Mouse (Mus musculus) gastrocnemius, adult 18-20 months (tissue): Measurements from ENCODE around the gene Tpgs1. TPM values are rescaled to one million over a fixed set of nuclear protein-coding genes. Genes with fewer than 3 reads are reported as not detected.
A peak's percentile ranks its signal among the peaks of the same experiment; 100 is the strongest.
"Not testable (repeated sequence)": the region's sequence is repeated elsewhere in the genome, so short reads cannot be mapped to it uniquely, and the experiment has no call there.

Experiments
- DNase-seq: peaks from one replicate; pipeline ENCODE4 v3.0.0; 2021; ENCODE audit warnings: low spot score
- total RNA-seq, 2 experiments: library from RNA; stranded (reverse); gene quantifications; 2 replicates each; pipeline ENCODE4 v1.2.3; 2021

Tpgs1 gene
- total RNA-seq, 2 experiments from 2014 or later = 19.1 to 19.7 TPM

DNA sequence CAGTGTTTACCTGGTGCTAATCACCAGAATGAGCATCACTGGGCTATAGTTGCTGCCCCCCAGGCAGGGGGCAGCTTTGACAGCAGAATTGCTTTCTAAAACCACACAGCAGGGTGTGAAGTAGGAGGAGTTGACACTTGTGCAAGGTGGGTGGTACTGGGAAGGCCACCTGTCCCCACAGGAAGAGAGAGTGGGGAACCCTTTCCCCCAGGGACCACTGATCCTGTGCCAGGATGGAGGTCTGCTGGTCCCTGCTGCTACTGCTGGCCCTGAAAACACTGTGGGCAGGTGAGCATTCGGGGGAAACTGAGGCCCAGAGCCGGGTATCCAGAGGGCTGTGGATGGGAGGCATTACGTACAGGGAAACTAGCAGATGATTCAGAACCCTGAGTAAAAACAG, 20.0 kb downstream of the Tpgs1 start:
- DNase-seq = no peak

DNA sequence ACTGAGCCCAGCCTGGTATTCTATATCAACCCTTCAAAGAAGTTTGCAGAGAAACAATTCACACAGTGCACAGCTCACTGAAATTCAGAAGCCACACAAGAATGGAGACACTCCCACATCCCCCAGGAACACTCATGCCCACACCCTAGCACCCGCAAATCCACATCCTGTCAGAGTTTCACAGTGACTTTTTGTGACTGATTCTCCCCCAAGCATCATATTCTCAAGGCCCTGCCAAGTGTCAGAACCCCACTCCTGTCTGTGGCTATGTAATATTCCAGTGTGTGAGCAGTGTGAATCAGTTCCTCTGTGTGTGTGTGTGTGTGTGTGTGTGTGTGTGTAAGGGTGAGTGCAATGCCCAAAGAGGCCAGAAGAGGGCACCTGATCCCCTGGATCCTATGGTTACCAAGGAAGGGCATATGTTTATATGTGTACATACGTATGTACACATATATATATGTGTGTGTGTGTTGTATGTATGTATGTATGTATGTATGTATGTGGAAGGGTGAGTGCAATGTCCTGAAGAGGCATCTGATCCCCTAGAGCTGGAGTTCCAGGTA, 22.9 kb downstream of the Tpgs1 start:
- DNase-seq = no peak

DNA sequence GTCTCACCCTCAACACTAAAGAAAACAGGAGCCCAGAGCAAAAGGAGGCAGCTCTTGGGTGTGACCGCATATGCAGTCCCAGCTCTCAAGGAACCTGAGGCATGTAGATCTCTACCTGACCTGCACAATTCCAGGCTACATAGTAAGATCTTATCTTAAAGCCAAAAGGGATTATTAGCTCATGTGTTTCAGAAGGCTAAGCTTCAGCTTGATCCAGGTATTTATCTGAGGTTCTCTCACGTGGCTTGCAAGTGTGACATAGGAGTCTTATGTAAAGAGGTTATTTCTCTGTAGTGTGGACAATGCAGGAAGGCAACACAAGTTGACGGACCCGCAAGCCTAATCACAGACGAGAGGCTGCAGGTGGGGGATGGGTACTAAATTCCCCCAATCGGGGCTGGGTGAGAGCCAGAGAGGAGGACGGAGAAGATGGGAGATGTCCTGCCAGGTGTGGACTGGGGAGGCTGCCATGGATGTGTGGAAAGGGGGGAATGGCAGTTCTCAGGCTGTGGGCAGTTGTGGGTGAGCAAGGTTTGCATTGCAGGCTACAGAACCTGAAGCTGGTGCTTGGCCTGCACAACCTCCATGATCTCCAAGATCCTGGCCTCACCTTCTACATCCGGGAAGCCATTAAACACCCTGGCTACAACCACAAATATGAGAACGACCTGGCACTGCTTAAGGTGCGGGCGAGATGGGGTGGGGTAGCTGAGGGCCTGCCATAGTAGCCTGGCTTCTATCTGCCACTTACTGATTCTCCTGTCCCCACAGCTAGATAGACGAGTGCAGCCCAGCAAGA, 24.6 kb downstream of the Tpgs1 start:
- no peak for DNase-seq

DNA sequence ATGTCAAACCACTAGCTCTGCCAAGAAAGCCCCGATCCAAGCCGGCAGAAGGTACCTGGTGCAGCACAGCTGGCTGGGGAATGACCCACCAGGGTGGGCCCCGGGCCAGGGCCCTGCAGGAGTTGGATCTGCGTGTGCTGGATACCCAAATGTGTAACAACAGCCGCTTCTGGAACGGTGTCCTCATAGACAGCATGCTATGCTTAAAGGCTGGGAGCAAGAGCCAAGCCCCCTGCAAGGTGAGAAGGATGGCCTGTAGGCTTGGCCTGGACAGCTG, 25.1 kb downstream of the Tpgs1 start:
- DNase-seq = no peak

DNA sequence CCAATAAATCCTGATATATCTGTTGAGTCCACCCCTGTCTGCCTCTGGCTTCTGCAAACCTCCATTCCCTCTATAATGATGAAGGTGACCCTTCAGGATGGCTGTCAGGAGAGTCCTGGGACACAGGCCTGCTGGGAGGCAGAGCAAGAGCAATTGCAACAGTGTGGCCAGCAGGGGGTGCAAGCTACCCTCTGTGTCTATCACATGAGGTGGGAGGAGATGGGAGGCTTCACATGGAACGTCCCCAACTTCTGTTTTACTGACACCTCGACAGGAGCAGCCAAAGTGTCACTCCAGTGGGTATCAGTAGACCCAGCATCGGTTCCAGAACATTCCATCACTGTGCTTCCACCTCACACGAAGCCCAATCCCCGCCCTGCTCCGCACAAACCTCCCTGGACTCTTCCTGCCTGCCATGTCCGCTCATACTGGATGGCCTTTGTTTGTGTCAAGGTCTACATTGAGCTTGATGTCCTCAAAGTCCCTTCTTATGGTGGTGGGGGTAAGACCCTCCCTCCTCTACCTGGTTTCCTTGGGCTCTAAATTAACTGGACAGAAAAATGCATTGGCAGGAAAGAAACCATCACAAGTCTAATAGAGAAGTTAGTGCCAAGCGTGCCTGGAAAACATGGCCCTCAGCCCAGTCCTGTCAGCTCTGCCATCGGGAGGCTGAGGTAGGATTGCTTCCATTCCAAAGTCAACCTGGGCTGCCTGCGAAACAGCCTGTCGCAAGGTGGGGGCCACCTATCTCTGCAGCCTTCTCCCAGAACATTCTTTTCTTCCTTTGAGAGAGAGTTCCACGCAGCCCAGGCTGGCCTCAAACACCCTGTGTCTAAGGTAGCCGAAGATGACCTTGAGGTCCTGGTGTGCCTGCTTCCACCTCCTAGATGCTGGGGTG, 26.3 kb downstream of the Tpgs1 start:
- peak; percentile 83 for DNase-seq

DNA sequence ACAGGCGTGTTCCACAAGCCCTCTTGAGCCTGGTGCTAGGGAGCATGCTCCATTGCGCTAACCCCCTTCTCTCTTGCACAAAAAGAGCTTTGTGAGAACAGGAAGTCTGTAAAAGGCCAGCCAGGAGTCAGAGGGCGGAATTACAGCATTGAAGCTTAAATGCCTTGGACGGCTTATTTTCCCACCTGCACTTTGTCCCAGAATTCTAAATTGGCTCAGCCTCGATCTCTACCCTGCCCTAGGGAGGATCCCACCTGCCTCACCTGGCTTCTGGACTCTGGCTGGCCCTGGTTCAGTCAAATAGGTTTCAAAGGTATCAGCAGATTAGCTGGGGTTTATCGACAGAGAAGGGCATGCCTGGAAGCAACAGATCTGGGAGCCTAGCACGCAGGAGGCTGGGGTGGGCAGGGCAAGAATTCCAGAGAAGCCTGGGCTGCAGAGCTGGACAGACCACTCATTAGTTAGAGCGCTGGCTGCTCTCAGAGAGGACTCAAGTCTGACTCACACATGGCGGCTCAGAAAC, 27.0 kb downstream of the Tpgs1 start:
- no peak for DNase-seq

DNA sequence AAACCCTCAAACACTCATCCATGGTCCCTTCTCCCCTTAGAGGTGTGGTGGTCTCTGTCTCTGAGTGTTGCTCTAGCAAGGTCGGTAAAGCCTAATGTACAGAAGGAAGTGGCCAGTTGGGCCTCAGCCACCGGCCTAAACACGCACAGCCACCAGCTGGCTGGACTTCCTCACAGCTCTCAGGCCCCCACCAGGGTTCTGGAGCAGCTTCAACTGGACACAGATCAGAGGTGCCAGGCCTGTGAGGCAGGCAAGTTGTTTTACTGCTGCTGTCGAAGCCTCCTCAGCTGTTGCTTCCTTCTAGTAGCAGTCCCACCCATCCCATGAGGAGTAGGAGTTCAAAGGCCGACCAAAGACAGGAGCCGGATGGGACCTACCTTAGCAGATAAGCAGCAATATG, 28.7 kb downstream of the Tpgs1 start:
- no peak for DNase-seq

DNA sequence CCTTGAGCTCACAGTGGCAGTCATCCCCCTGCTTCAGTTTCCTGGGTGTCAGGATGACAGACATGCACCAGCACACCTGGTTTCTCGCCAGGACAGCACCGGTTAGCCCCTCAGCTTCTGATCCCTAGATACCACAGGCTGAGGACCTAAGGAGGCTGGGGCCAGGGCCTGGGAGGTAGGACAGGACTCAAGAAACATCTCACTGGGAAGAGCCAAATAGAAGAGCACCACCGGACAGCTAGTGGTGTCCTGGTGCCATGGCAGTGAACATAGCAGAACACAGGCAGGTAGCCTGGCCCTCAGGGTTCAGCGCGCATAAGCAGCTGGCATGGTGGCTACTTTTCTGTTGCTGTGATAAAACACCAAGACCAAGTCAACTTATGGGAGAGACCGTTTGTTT, 29.3 kb downstream of the Tpgs1 start:
- DNase-seq = no peak

DNA sequence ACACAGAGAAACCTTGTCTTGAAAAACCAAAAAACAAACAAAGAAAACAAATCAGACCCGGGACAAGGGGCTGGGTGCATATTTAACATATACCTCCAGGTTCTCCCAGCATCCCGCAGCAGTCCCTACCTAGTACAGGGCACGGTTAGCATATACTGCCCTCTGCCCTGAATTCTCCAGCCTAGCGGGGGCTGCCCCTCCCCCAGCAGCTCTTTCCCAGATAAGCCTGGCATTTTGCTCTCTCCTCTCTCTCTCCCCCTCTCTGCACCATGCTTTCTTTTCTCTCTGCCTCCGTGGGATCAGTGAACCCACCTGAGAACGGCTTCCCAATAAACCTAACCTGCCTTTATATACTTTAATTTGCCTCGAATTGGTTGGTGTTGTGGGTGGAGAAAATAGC, 31.5 kb downstream of the Tpgs1 start:
- no peak for DNase-seq

DNA sequence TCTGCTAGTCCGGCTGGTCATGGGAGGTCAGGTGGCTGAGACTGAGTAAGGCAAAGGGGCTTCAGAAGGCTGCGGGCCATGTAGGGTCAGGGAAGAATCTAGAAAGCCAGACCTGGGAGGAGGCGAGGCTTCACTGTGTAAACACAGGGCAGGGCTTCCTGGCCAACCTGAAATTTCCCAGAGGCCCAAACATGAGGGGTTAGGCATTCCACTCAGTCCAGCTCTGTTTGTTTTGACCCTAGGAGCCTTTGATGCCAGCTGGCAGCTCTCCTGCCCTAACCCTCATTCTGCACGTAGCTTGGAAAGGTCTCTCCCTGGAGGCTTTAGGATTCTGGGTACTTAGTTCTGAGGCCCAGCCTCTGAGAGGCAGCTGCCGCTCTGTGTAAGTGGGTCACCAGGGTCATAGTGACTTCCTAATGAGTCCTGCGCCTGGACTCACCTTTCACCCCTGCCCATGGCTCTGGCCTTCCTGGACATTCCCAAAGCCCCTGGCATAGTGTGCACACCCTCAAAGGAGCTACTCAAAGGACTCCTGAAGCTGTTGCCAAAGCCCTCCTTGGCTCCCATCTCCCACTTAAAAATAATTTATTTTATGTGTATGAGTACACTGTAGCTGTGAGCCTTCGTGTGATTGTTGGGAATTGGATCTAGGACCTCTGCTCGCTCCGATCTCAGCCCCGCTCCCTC, 32.4 kb downstream of the Tpgs1 start:
- no peak for DNase-seq

DNA sequence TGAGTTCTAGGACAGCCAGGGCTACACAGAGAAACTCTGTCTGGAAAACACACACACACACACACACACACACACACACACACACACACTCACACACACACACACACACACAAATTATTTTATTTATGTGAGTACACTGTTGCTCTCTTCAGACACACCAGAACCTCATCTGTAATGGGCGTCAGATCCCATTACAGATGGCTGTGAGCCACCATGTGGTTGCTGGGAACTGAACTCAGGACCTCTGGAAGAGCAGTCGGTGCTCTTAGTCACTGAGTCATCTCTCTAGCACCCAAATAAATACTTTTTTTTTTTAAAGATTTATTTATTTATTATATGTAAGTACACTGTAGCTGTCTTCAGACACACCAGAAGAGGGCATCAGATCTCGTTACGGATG, 33.8 kb downstream of the Tpgs1 start:
- not testable (repeated sequence) for DNase-seq

DNA sequence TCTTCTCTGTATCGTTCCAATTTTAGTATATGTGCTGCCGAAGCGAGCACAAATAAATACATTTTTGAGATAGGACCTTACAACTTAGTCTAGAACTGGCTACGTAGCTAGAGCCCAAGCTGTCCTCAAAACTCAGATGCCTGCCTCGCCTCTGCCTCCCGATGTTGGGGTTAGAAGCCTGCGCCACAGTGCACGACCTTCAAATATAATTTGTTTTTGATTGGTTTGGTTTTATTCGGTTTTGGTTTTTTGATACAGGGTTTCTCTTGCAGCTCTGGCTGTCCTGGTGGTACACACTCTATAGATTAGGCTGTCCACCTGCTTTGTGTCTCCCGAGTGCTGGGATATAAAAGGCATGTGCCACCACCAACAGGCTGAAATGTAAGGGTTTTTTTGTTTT, 34.4 kb downstream of the Tpgs1 start:
- no peak for DNase-seq

DNA sequence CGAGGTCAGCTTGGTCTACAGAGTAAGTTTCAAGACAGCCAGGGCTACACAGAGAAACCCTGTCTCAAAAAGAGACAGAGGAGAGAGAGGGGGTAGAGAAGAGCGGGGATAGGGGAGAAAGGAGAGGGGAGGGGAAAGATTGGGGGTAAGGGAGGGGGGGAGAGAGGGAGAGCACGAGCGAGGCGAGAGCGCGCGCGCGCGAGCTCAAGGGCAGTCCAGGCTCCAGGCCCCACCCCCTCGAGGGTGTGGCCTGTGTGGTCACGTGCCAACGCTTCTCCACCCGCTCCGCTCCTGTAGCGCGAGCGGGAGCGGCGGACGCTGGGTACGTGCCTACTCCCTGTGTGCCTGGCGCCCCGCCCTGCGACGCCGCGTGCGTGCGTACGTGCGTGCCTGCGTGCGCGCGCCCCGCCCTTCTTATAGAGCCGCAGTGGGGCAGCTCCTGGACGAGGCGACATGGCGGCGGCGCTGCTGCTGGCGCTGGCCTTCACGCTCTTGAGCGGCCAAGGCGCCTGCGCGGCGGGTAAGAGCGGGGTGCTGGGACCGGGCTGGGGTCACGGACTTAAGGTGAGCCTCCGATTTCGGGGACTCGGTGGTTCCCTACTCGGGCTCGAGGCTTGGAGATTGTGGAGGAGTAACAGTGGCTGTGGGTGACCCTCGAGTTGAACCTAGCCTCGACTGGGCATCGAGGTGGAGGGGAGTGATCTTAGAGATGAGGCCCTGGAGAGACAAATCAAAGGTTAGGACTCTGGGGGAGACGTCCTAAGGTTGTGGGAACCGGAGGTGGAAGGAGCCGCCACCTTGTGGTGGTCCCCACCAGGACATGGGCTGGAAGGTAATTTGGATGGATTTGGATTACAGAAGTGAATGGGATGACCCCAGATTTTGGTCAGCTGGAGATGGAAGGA, 35.1 kb downstream of the Tpgs1 start, which contains the start of gene Bsg:
Bsg (plus strand) TSS at position 427 of the 905 bp plus-strand sequence.
- DNase-seq = peak; percentile 98

DNA sequence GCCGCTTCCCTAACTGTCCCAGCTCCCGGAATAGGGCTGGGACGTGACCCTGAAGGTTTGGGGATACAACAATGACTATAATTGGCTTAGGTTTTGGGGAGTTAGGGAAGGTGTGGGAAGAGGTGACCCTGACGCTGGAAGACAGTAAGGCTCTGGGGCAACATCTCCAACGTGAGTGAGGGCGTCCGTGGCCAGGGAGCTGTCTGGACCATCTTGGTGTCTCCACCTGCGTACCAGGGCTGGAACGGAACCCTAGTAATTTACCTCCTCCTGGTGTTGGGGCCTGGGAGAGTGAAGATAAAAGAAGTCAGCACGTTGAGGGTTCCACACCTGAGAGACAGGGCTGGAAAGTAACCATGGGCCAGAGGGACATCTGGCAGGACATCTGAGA, 35.8 kb downstream of the Tpgs1 start:
- DNase-seq = no peak

DNA sequence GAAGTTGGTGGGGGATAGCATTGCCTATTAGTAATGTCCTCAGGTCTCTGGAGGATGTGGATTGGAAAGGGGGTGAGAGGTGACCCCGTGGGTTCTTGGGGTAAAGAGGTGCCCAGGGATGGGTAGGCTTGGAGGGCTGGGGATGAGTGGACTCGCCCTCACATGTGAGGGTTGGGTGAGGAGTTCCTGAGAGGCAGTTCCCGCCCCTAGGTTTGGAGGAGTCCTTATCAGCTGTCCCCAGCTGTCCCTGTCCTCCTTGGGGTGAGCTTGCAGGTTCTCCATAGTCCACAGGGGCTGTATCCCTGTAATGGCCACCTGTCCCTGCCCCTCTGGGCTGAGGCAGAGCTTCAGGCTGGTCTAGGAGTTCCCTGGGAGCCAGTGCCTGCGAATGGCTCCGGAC, 36.8 kb downstream of the Tpgs1 start:
- DNase-seq = no peak

DNA sequence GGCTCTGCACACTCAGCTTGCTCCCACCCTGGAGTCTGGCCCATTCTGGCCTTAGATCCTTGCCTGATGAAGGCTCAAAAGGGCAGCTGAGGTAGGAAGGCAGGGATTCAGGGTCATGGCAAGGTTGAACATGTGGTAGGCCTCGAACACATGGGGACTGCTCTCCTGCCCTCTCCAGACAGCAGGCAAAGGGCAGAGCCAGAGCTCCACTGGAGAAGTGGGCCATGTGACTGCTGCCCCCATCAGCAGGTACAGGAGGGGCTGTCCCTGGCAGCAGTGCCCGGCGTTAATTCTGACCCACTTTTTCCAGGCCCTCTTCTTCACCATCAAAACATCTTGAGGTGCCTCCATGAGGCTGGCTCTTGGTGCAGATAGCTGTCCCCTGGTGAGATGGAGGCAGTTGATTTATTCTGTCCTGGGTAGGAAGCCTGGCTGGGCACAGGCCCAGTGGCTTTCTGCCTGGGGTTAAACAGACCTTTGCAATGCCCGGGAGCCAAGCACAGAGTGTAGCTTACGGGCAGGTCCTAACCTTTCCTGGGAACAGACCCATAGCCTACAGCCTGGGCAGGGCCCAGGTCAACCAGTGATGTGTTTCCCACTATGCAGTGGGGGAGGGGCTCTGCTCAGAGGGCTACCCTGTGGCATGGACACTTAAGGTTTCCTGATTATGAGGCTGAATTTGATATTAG, 37.4 kb downstream of the Tpgs1 start:
- DNase-seq = peak; percentile 86

DNA sequence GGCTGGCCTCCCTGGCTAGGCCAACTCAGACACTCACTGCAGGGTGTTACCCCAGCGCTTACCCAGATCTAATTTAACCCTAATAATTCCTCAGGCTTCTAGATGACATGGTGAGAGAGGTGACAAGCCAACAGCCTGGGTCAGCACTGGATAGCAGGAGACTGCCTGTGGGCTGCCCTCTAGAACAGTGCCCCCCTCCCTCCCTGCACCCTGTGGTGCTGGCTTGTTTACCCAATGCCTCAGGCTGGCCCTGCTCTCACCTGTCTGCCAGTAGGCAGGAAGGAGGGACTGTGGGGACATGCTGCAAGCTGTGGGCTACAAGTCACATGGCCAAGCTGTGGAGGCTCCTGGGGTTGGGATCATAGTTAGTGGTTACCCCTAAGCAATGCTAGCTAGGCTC, 38.0 kb downstream of the Tpgs1 start:
- DNase-seq = peak; percentile 49

DNA sequence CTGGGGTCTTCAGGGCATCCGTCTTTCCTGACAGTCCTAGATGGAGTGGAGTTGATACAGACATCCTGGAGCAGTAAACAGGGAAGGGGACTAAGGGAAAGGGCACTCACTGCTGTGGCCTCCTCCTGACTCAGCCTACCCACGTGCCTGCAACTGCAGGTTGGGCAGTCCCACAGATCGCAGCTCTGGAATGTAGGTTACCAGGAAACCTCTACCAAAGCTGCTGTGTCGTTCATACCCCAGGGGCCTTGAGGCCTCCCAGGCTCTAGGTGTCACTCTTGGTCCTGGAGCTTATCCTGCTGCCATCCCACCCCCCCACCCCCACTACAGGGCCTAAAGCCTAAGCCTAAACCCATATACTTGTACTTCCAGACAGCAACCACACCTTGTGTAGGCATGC, 38.6 kb downstream of the Tpgs1 start:
- no peak for DNase-seq

DNA sequence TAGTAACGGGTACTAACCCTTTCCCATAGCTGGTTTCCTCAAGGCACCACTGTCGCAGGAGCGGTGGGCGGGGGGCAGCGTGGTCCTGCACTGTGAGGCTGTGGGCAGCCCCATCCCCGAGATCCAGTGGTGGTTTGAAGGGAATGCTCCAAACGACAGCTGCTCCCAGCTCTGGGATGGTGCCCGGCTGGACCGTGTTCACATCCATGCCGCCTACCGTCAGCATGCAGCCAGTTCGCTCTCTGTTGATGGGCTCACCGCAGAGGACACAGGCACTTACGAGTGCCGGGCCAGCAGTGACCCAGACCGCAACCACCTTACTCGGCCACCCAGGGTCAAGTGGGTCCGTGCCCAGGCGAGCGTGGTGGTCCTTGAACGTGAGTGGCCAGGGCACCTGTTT, 39.5 kb downstream of the Tpgs1 start:
- DNase-seq = peak; percentile 47

DNA sequence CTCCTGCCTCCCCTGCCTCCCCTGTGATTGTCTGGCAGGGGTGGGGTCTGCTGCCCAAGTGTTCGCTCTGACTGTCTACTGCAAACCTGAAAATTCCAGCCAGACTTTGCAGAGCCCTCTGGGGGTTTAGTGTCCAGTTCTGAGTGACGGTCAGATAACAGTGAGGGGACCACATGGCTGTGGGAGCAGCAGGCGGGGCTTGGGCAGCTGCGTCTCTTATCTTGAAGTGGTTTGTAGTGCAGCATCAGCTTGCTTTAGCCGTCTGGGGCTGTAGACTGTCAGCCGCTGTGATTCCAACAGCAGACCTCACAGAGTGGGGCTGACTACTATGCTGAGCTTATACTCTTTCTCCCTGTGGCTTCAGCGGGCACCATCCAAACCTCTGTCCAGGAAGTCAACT, 40.1 kb downstream of the Tpgs1 start:
- DNase-seq = no peak
